Mouse (Mus musculus) midbrain, embryonic 14.5 days (tissue): ENCODE data around the gene Ift43. TPM values are rescaled to one million over a fixed set of nuclear protein-coding genes. Genes with fewer than 3 reads are reported as not detected.

Source experiments
- ATAC-seq: fragments of 200-750 bp; cut with Nextera tagmentation; 2 replicates; pipeline ENCODE4 v1.8.0; 2017; ENCODE audit warnings: moderate number of reproducible peaks, moderate library complexity; ENCODE audit not compliant: low FRiP score, low TSS enrichment
- DNase-seq: peaks from one replicate; pipeline ENCODE4 v3.0.0-alpha.2; 2015
- H3K27ac ChIP-seq: fragments of 300-500 bp; sonication (generic); replicated peaks from 2 replicates; pipeline ENCODE4 v1.5.1; 2014; ENCODE audit warnings: mild to moderate bottlenecking, low read depth, low read length, moderate library complexity
- H3K27me3 ChIP-seq: fragments of 300-500 bp; sonication (generic); 2 replicates; pipeline ENCODE4 v1.6.1; 2014; ENCODE audit warnings: low read length, control low read depth, mixed read lengths; ENCODE audit not compliant: control insufficient read depth, insufficient read depth
- H3K36me3 ChIP-seq: fragments of 300-500 bp; sonication (generic); 2 replicates; pipeline ENCODE4 v1.6.1; 2014; ENCODE audit warnings: low read length, control low read depth; ENCODE audit not compliant: control insufficient read depth, insufficient read depth
- H3K4me1 ChIP-seq: fragments of 300-500 bp; sonication (generic); 2 replicates; pipeline ENCODE4 v1.6.1; 2014; ENCODE audit warnings: mild to moderate bottlenecking, antibody characterized with exemption, low read length, control low read depth; ENCODE audit not compliant: control insufficient read depth, insufficient read depth
- H3K4me2 ChIP-seq: fragments of 300-500 bp; sonication (generic); 2 replicates; pipeline ENCODE4 v1.6.1; 2014; ENCODE audit warnings: mild to moderate bottlenecking, low read length, moderate library complexity
- H3K4me3 ChIP-seq: fragments of 300-500 bp; sonication (generic); replicated peaks from 2 replicates; pipeline ENCODE4 v1.5.1; 2014; ENCODE audit warnings: low read depth, low read length
- H3K9ac ChIP-seq: fragments of 300-500 bp; sonication (generic); replicated peaks from 2 replicates; pipeline ENCODE4 v1.6.1; 2014; ENCODE audit warnings: mild to moderate bottlenecking, low read length, moderate library complexity
- H3K9me3 ChIP-seq: fragments of 300-500 bp; sonication (generic); 2 replicates; pipeline ENCODE4 v1.6.1; 2016; ENCODE audit warnings: low read length, control low read depth, mixed read lengths; ENCODE audit not compliant: control insufficient read depth
- WGBS: fragments of 180-500 bp; shearing (Covaris S2); extraction: QIAGEN DNeasy Blood & Tissue Kit; methylation state at CpG from one replicate; pipeline ENCODE4 v1.1.7; 2014; 5-methylcytosine and 5-hydroxymethylcytosine counted together
- polyA plus RNA-seq: library from polyadenylated mRNA; unstranded; fragments of >200 nt; fragmentation: Nextera tagmentation; extraction: Ambion mirVana; gene quantifications from 2 replicates; pipeline ENCODE4 v1.2.1, GENCODE M21; 2014

Ift43 gene
- polyA plus RNA-seq, 1 experiment from 2014 or later: 57.5 TPM

DNA sequence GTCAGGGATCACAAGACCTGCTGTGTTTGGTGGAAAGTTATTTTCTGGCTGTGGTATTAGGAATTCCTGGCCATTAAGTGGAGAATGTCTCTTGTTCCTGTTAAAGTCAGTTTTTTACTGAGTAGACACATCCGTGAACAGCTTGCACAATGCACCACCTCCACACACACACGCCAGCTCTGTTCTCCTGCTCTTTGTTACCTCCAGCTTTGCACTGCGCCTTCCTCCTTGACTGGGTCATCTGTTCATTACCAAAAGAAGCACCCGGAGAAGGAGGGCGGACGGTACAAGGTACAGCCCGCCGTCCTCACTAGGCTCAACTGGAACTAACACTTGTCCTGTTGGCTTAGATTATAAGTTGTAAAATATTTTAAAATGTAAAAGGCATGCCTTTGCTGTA, 20.3 kb downstream of the Ift43 start:
- WGBS: 78% methylated on average over 8 of the region's 8 CpGs
- Histone ChIP-seq H3K9me3 (no peaks in the 10 kb centered on the region), H3K4me1 (peaks cover 22% of the 10 kb centered on the region), H3K4me3 (no peak overlapping the region), H3K9ac (no peak overlapping the region), H3K4me2 (no peak overlapping the region), H3K36me3 (no peaks in the 10 kb centered on the region), H3K27me3 (no peaks in the 10 kb centered on the region), H3K27ac (no peak overlapping the region)
- DNase-seq (peak; percentile 17), ATAC-seq (no peak)

DNA sequence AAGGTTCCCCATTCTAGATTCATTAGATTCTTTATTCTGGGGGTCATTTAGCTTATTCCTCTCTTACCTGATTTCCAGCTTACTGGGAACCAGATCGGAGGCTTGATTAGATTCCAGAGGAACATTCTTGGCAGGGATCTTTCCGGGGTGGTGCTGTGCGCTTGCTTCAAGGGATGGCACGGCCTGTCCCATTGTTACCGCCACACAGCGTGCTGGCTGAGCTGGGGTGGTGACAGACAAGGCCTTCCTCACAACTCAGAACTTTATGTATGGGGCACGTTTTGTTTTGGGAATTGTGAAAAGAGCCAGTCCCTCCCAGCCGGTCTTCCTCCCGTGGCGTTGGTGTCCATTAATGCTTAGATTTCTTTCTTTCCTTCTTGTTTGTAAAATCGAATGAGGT, 21.1 kb downstream of the Ift43 start:
- no peaks in the 10 kb centered on the region for H3K36me3 ChIP-seq
- H3K4me1 ChIP-seq: peaks cover 22% of the 10 kb centered on the region
- no peak overlapping the region; the same call in 1 of the 2 replicates for H3K27ac ChIP-seq
- H3K9me3 ChIP-seq: no peaks in the 10 kb centered on the region
- ATAC-seq (no peak), DNase-seq (peak; percentile 57)
- H3K27me3 ChIP-seq: no peaks in the 10 kb centered on the region
- 16% methylated on average over 11 of the region's 11 CpGs for WGBS
- H3K9ac ChIP-seq: no peak overlapping the region
- no peak overlapping the region for H3K4me3 ChIP-seq
- 0 out of 2 replicates have a peak overlapping the region, but pooled peaks have one; percentile 10 for H3K4me2 ChIP-seq

DNA sequence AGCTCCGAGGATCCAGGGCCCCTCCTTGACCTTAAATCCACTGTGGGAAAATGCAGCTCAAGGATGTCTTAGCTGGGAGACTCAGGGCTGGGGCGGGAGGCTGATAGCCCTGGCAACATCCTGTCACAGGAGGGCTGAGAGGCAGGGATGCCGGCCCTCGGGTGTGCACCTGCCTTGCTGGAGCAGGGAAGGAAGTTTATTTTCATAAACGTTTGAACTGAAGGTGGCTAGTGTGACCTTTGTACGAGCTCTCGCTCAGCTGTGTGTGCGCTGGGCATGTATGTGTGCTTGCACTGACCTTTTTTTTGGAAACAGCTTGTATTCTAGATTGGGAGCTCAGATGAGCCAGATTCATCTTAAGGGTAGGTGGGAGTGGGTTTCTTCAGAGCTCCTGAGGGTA, 21.5 kb downstream of the Ift43 start:
- Histone ChIP-seq H3K4me2 (0 out of 2 replicates have a peak overlapping the region, but pooled peaks have one; percentile 10), H3K27me3 (no peaks in the 10 kb centered on the region), H3K4me3 (no peak overlapping the region), H3K27ac (no peak overlapping the region; the same call in 1 of the 2 replicates), H3K36me3 (no peaks in the 10 kb centered on the region), H3K9me3 (no peaks in the 10 kb centered on the region), H3K9ac (no peak overlapping the region), H3K4me1 (peaks cover 22% of the 10 kb centered on the region)
- 39% methylated on average over 8 of the region's 8 CpGs for WGBS
- DNase-seq: no peak
- no peak for ATAC-seq

DNA sequence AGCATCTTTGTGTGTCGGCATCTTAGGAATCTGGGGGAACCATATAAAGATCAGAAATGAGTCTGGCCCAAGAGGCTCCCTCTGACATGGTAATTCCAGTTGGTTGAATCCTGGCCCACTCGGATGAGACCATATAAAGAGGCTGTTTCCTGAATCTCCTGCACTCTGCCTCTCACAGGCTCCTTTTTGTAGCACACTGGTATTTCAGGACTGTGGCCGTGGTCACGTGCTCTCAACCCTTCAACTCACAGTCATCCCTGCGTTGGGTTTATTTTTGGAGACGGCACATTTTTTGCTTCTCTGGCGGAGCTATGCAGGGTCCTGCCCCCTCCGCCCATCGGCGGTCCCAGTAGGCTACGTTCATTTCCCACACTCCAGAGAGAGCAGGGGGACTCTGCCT, 22.0 kb downstream of the Ift43 start:
- no peak overlapping the region for H3K9ac ChIP-seq
- no peaks in the 10 kb centered on the region for H3K27me3 ChIP-seq
- no peaks in the 10 kb centered on the region for H3K36me3 ChIP-seq
- H3K27ac ChIP-seq: no peak overlapping the region
- no peak for ATAC-seq
- no peaks in the 10 kb centered on the region for H3K9me3 ChIP-seq
- WGBS: 76% methylated on average over 11 of the region's 11 CpGs
- peaks cover 22% of the 10 kb centered on the region for H3K4me1 ChIP-seq
- no peak for DNase-seq
- H3K4me3 ChIP-seq: no peak overlapping the region
- H3K4me2 ChIP-seq: no peak overlapping the region

DNA sequence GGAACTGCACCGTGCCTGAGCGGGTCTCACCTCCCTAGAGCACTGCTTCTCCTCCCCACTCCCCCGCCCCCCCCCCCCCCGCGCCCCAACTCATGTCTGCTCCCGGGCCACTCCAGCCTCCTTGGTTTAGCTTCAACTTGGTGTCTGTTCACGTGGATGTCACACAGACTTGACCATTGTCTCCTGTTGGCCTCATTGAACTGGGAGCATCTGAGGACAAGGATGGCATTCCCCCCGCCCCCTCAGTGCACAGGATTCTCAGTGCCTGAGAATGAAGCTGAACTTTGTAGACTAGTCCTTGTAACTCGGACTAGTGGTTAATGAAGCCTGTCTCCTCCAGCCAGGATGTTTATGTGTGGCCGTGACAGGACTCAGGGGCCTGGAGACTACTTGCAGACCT, 23.2 kb downstream of the Ift43 start:
- no peaks in the 10 kb centered on the region for H3K27me3 ChIP-seq
- peaks cover 22% of the 10 kb centered on the region for H3K4me1 ChIP-seq
- DNase-seq (no peak), ATAC-seq (no peak)
- no peak overlapping the region for H3K9ac ChIP-seq
- no peak overlapping the region for H3K27ac ChIP-seq
- no peaks in the 10 kb centered on the region for H3K36me3 ChIP-seq
- no peaks in the 10 kb centered on the region for H3K9me3 ChIP-seq
- 75% methylated on average over 10 of the region's 10 CpGs for WGBS
- no peak overlapping the region for H3K4me2 ChIP-seq
- H3K4me3 ChIP-seq: no peak overlapping the region

DNA sequence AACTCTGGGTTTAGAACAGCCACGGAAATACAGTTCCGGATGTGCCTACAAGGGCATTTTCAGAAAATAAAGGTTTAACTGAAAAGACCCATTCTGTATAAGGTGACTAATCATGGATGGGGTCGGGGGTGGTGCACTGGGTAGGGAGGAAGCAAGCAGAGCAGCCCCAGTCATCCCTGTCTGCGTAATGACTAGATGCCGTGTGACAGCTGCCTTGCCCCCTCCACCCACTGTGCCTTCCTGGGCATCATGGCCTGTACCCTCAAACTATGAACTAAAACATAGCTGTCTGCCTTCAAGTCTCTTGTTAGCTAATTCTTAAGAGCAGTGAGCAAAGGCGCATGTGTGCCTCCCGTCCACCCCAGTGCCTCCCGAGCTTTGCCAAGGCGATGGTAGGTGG, 23.7 kb downstream of the Ift43 start:
- Histone ChIP-seq H3K4me3 (no peak overlapping the region), H3K4me2 (no peak overlapping the region), H3K36me3 (no peaks in the 10 kb centered on the region), H3K27me3 (no peaks in the 10 kb centered on the region), H3K9me3 (no peaks in the 10 kb centered on the region), H3K27ac (no peak overlapping the region), H3K9ac (no peak overlapping the region), H3K4me1 (peaks cover 22% of the 10 kb centered on the region)
- DNase-seq (no peak), ATAC-seq (no peak)
- WGBS: 92% methylated on average over 9 of the region's 9 CpGs

DNA sequence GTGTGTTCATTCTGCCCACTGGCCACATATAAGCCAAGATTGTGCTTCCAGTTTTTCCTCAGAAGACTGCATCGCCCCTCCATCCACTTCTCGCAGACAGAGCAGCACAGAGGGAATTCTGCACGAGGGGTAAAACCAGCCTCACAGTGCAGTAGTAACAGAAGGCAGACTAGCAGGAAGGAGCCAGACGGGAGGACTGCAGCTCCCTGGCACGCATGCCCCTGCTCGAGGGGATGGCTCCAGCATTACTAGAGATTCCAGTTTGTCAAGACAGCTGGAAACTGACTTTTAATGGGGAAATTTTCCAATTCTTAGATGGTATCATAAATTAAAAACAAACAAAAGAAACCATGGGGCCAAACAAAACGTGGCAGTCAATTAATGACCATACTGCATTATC, 25.3 kb downstream of the Ift43 start:
- ATAC-seq (no peak), DNase-seq (no peak)
- Histone ChIP-seq H3K9me3 (no peaks in the 10 kb centered on the region), H3K27me3 (no peaks in the 10 kb centered on the region), H3K4me2 (no peak overlapping the region), H3K9ac (no peak overlapping the region), H3K4me1 (peaks cover 19% of the 10 kb centered on the region), H3K36me3 (no peaks in the 10 kb centered on the region), H3K27ac (no peak overlapping the region), H3K4me3 (no peak overlapping the region)
- 88% methylated on average over 7 of the region's 7 CpGs for WGBS

DNA sequence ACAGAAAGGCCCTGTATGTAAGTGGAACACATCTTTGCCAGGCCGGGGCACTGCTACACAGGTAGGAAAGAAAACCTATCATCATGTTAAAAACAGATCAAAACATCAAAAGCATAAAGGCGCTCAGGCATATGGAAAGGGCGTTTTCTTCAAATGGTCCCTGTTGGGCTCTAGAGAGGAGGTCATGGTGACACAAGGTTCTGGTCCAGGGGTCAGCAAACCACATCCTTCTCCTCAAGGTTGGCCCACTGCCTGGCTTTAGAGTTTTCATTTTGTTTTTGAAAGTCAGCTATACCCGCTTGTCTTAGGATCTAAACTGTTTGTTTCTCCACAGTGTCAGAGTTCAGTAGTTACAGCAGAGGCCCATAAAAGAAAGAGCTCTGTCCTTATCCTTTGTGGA, 27.2 kb downstream of the Ift43 start:
- ATAC-seq: no peak
- Histone ChIP-seq H3K4me1 (peaks cover under 1% of the 10 kb centered on the region; the same call in 1 of the 2 replicates), H3K4me3 (no peak overlapping the region), H3K36me3 (no peaks in the 10 kb centered on the region), H3K9ac (no peak overlapping the region), H3K27ac (no peak overlapping the region), H3K9me3 (no peaks in the 10 kb centered on the region), H3K27me3 (no peaks in the 10 kb centered on the region), H3K4me2 (no peak overlapping the region)
- DNase-seq: no peak
- WGBS: 92% methylated on average over 4 of the region's 4 CpGs

DNA sequence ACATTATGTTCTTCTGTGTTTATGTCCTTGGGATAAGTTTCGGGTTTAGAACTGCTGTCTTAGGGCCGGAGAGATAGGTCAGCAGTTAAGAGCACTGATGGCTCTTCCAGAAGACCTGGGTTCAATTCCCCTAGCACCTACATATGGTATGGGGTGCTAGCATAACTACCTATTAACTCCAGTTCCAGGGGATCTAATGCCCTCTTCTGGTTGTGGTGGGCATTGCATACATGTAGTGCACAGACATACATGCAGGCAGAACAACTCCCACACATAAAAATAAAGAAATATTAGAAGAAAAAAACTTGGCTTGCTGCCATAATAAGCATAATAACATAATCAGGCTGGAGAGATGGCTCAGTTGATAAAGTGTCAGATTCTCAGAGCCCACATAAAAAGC, 28.3 kb downstream of the Ift43 start:
- Histone ChIP-seq H3K4me3 (no peak overlapping the region), H3K36me3 (no peaks in the 10 kb centered on the region), H3K9me3 (no peaks in the 10 kb centered on the region), H3K4me2 (no peak overlapping the region), H3K4me1 (no peaks in the 10 kb centered on the region), H3K27me3 (no peaks in the 10 kb centered on the region), H3K9ac (no peak overlapping the region), H3K27ac (no peak overlapping the region)
- no peak for ATAC-seq
- 99% methylated on average over 2 of the region's 2 CpGs for WGBS
- peak; percentile 26 for DNase-seq
